Mouse (Mus musculus): Measurements from ENCODE around the gene Fbll1. TPM values are rescaled to one million over a fixed set of nuclear protein-coding genes. Genes with fewer than 3 reads are reported as not detected.

The Fbll1 gene
- total RNA-seq, 2 experiments from 2014 or later = not detected

DNA sequence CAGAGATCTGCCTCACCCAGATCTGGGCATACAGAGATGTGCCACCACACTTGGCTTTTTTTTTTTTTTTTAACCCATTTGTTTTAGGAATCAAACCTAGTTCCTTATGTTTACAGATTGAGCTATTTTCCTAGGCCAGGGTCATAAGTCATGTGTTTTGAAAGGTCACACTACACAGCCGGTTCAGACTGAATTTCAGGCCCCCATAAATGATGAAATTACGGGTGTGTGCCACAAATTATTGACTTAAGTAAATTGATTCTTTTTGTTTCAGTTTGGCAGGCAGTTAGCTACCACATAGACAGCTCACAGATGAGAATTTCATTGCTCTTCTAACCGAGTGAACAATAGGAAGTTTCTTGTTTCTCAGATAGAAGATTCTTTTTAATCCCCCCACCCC is 14.7 kb downstream of the Fbll1 start:
- DNase-seq (ENCODE audit: low spot score) = no peak

- no peak for DNase-seq (ENCODE audit: low spot score)
Measured at GRCm38 (mm10) chr11:35783038-35783437, 15.6 kb downstream of the Fbll1 start.

DNA sequence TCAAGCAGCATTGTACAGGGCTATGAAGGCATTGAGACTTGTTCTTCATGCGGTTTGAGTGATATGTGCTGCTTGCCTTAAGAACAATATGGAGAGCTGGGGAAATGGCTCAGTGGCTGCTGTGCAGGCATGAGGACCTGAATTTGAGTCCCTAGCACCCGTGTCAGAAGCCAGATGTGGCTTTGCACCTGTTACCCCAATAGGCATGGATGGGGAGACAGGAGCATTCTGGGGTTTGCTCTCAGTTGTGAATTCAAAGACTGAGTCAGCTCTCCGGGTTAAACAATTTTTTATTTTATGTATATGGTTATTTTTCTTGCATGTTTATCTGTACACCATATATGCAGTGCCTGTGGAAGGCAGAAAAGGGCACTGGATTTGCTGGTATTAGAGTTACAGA is 16.2 kb downstream of the Fbll1 start:
- DNase-seq (ENCODE audit: low spot score) = no peak

DNA sequence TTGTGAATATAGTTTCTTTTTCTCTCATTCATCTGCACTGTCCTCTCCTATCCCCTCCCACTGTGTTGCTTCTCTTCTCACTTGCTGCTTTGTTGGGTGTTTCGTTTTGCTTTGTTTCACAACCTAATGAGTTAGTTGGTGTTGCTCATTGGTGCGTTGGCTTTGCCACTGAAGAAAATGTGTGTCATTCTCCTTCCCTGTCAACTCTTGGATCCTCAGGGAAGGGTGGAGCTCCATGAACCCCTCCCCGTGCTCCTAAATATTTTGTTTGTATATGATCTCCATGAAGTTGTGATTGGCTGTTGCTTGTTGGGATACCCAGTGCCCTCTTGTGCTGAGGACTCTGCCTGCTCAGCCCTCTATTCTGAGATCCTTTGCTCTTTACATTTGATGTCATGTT is 18.3 kb downstream of the Fbll1 start:
- DNase-seq (ENCODE audit: low spot score) = no peak

- DNase-seq (ENCODE audit: low spot score) = no peak
Measured at GRCm38 (mm10) chr11:35776452-35776851, 22.2 kb downstream of the Fbll1 start.

GRCm38 (mm10) chr11:35775606-35776005 is 23.1 kb downstream of the Fbll1 start:
- no peak for DNase-seq (ENCODE audit: low spot score)

DNA sequence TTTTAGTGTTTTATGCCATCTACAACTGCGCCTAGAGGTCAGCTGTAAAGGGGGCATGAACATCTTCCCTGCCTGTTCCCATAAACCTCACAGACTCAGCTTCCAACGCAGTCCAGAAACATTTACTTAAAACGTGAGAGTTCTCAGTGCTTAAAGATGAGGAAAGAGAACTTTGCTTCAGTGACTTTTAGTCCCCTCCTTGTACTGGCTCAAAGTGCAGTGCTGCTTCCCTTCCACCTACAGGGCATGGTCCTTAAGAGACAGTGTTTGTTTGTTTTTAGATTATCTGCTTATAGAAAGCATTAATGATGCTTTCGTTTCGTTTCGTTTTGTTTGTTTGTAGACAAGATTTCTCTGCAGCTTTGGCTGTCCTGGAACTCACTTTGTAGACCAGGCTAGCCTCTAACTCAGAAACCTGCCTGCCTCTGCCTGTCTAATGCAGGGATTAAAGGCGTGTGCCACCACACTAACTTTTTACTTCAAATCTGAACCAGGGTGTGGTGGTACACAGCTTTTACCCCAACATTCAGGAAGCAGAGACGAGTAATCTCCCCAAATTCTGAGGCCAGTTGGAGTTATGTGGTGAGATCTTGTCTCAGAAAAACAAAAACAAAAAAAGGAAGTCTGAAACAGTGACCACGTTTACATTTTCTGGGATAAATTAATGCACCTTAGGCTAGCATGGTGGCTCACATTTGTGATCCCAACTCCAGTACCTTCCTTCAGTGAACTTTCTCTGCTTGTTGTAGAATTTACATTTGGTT is 27.8 kb downstream of the Fbll1 start:
- DNase-seq (ENCODE audit: low spot score) = no peak

- DNase-seq (ENCODE audit: low spot score) = peak; percentile 76
Measured at GRCm38 (mm10) chr11:35769746-35770437, 28.8 kb downstream of the Fbll1 start.

DNA sequence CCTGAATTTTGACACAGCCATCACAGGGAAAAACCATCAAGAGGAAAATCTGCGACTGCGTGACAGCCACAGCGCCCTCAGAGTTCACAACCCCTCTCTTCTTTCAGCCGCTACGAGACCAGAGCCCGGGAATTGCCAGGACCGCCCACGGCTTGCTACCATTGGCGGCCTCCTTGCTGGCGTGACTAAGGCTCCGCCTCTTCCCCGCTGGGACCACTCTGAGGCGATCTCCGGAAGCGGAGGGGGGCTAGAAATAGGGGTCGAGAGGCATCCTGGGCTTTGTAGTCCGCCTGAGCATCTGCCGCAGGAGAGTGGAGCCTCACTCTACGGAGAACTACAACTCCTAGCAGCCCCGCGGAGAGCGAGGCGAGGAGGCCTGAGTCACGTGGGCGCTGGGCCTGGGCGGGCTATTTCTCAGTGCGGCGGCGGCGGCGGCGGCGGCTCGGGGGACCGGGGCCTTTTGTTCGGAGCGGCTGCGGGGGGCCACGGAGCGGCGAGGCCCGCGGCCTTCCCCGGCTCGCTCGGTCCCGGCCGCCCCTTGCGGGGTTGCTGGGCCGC is 29.4 kb downstream of the Fbll1 start, which contains the start of gene Pank3:
Gene Pank3, plus strand, starts transcription at position 297 of the 558 bp plus-strand sequence.
- peak; percentile 99 for DNase-seq (ENCODE audit: low spot score)

GRCm38 (mm10) chr11:35766845-35767244 is 31.8 kb downstream of the Fbll1 start:
- DNase-seq (ENCODE audit: low spot score) = no peak

DNA sequence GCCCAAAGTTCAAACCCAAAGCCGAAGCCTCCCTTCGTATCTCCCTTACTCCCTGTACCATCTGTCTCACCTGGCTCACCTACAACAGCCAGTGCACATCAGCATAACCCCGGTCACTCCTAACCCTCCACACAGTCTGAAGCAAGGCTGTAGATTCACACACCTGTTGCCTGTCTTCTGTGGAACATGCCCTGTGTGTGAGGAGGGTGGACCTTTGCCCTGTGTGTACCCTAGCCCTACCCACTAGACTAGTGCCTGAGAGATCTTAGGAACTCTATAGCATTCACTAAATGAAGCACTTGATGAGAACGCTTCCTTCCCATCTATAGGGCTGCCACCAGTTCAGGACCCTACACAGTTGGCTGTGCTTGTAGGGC is 38.1 kb downstream of the Fbll1 start:
- no peak for DNase-seq (ENCODE audit: low spot score)

GRCm38 (mm10) chr11:35760001-35760626 is 38.6 kb downstream of the Fbll1 start:
- no peak for DNase-seq (ENCODE audit: low spot score)

DNA sequence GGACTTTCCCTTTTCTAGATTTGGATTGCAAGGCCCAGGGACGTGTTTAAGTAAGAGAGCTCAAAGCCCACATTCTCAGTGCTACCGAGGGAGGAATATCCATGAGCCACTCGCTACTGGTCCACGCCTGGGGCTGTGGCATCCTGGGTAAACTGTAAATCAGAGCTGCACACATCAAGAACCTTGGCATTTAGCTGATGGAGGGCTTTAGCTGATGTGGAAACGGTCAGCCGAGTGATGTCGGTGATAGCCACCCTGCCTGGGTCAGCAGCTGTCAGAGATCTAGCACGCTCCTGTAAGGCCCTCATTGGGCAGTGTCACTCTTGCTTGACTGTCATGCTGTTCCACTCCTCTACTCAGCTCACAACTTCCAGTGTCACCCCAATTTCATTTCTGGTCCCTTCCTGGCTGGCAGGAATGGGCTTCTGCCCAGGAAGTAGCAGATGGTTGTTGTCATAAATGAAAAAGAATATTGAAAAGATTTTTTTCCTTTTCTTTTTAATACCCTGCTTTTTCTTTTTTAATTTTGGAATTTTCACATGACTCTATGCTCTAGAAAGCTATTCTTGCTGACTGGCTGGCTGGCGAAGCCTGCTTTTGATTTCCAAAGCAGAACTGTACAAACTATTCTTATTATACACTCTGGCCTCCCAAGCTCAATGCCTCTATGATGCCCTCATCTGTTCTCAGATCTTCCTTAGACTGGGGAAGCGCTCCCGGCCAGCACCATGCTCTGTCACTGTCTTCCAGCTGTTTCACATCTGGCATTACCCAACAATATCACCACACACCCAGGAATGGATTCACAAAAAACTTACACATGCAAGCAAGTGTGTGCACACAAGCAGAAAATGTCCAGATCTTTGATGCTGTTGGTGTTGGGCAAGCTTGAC is 42.0 kb downstream of the Fbll1 start:
- no peak for DNase-seq (ENCODE audit: low spot score)

DNA sequence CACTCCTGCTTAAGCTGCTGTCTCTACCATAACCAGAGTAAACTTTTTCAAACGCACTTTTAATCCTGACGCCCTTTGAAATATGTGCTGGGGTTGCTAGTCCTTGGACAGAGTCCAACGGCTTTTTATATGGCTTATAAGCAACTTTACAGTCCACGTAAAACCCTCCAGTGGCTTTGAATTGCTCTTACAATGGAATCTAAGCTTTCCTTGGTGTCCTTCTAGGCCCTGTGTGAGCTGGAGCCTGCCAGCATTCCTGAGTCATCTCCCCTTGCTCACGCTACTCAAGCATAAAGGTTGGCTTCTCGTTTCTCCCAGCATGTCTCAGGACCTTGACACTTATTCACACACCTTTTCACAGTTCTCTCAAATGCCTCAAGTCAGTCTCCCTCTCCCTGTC is 43.1 kb downstream of the Fbll1 start:
- DNase-seq (ENCODE audit: low spot score) = no peak

GRCm38 (mm10) chr11:35754906-35755418 is 43.7 kb downstream of the Fbll1 start:
- DNase-seq (ENCODE audit: low spot score) = no peak

- DNase-seq (ENCODE audit: low spot score) = peak; percentile 93
Measured at GRCm38 (mm10) chr11:35750578-35750977, 48.1 kb downstream of the Fbll1 start.

Small RNA genes within 50 kb of the gene (microRNA-seq; reads per million reads assigned to microRNA genes)
- 1.0 reads per million for gene Mir103-1

Other genes starting within 250 kb of the Fbll1 start
- 10 to 100 TPM; 15.1 to 16.0 TPM for gene Pank3, start 29.4 kb downstream of the Fbll1 start, total RNA-seq (2021)
- gene Rars, start 35.6 kb upstream of the Fbll1 start, total RNA-seq (2021) = 10 to 100 TPM; 37.3 to 39.1 TPM
- gene Wwc1, start 181.6 kb upstream of the Fbll1 start, total RNA-seq (2021) = under 1 TPM; 0.07 to 0.25 TPM